Mouse (Mus musculus) CH12F3 (cell line): ENCODE results near the gene E130114P18Rik.

Experiments used
- in situ Hi-C: fragments of 300-500 bp; cut with MboI; formaldehyde crosslinking; loops from 2 replicates; pipeline ENCODE4 v1.14.3; 2020; ENCODE audit warnings: low sequenced_read_pairs

Gene E130114P18Rik

GRCm38 (mm10) chr4:97778211-97779002, 529 bp upstream of the E130114P18Rik start:
- in situ Hi-C loops: no loop called here

- in situ Hi-C loops: no loop called here
These were observed 685 bp downstream of the E130114P18Rik start for GRCm38 (mm10) chr4:97777081-97777705.

- in situ Hi-C loops: no loop called here
These were observed 1.3 kb downstream of the E130114P18Rik start for GRCm38 (mm10) chr4:97776388-97777080.

GRCm38 (mm10) chr4:97775494-97776265, 2.2 kb downstream of the E130114P18Rik start:
- in situ Hi-C loops: no loop called here

- in situ Hi-C loops: no loop called here
These were observed 2.8 kb downstream of the E130114P18Rik start for GRCm38 (mm10) chr4:97775059-97775458.

GRCm38 (mm10) chr4:97774446-97774950, 3.4 kb downstream of the E130114P18Rik start:
- in situ Hi-C loops: no loop called here

DNA sequence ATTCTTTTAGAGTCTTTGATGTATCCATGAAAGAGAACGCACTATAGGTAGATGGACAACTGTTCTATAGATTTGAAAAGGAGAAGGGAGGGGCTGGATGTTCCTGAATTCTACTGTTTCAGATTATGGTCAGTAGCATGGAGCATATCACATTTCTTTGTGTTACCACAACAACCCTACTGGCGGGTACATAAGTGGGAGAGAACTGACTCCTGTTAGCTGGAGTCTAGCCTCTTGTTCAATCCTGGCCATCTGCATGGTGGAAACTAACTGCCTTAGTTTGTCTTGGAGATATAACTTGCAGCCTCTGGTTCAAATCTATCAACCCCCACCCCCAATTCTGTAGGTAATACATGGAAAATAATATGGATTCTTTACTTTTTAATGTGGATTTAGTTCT, 4.1 kb downstream of the E130114P18Rik start:
- in situ Hi-C loops: no loop called here

DNA sequence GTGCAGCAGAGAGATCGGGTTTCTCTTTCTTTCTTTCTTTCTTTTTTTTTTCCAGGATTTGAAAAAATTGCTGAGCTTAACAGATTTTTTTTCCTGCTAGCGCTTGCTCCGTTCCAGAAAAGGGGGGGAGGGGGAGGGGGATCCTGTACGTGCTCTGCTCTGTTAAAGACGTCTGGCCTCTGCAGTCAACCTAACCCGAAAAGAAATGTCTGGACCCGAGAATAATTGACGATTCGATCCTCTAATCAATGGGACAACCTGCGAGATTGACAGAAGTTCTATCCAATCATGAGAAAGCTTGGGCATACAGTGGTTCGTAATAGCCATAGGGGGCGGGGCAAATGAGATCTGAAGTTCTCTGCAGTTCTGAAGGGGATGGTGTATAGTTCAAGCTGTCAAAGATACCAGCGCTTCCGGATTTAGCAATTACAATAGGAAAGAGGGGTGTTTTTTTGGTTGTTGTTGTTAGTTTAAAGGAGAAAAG, 4.7 kb downstream of the E130114P18Rik start:
- in situ Hi-C loops: no loop called here

DNA sequence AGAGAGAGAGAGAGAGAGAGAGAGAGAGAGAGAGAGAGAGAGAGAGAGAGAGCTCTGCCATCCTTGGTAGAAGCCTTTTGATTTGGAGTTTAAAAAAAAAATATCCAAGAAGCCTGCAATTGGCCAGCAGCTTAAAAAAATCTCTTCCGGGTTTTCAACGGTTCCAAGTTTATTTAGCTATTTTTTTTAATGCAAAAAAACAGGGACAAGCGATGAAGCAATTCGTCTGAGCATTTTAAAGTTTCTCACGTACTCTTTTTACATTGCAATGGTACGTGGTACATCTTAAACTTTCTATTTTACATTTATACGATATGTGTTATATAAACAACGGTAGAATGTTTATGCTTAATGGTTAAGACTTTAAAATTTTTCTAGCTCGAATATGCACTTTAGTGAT, 5.2 kb downstream of the E130114P18Rik start, which contains the start of gene Nfia:
Nfia (plus strand) TSS at position 94 of the 400 bp plus-strand sequence.
- in situ Hi-C loops: no loop called here

DNA sequence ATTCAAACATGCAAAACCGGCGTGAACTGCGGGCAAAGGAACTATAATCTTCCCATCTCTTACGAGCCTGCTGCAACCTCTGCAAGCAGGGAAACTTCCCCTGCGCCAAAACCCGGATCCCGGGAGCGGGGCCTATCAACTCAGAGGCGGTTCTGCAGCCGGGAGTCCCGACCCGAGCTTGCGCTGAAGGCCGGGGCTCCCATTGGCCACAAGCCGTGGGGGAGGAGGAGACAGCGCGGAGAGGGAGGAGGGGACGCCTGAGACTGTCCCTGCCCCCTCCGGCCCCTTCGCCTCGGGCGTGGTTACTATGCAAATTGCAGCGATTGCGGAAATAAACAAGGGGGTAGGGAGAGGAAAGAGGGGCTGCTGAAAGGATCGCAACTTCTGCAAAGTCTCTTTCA, 5.8 kb downstream of the E130114P18Rik start:
- in situ Hi-C loops: no loop called here

DNA sequence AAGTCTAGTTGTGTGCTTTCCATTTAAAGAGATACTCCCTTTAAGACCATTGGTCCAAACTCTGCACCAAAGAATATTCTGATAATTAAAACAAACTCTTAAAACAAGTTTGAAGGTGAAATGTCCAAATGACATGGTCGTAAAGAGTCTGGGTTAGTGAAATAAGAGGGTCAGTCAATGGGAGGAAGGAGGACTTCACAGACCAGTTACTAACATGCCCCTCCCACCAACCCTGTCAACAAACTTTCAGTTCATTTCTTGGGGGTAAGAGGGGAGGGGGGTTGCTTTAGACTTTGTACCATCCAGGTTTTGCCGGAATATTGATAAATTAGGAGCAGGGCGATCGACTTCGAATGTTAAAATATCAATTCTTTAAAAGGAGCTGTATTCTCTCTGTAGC, 6.5 kb downstream of the E130114P18Rik start:
- in situ Hi-C loops: no loop called here

DNA sequence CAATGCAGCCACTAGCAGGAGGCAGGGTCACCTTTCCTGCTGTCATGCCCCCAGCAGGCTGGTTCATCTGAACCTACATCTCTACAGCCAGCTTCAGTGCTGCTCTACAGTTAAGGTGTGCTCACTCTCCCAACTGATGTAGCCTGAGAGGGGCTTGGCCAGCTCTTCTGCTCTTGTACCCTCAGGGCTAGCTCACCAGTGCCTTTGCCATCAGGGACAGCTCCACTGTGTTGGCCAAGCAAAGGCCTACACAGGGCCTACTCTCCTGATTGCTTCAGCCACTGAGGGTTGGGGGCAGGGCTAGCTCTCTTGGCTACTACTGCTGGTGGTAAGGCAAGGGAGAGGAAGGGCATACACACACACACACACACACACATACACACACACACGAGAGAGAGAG, 8.0 kb downstream of the E130114P18Rik start:
- in situ Hi-C loops: no loop called here

DNA sequence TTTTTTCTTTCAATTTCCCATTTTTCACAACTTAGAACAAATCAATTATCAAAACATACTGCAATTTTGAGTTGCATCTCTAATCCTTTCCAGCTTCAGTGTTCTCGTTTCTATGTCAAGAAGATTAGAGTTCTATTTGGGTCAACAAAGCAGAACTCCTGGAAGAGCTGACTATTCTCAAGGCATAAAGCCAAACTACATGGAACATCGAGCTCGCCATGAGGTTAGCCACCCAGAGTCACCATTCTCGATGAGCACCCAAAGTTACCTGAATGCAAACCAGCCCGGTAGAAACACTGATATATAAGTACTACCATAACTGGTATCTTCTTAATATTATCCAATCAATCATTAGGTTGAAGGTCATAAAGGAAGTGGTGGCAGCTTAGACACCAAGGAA, 10.4 kb downstream of the E130114P18Rik start:
- in situ Hi-C loops: no loop called here

GRCm38 (mm10) chr4:97767025-97767424, 10.9 kb downstream of the E130114P18Rik start:
- in situ Hi-C loops: no loop called here

- in situ Hi-C loops: no loop called here
These were observed 11.8 kb downstream of the E130114P18Rik start for GRCm38 (mm10) chr4:97766100-97766499.

GRCm38 (mm10) chr4:97765341-97766020, 12.4 kb downstream of the E130114P18Rik start:
- in situ Hi-C loops: no loop called here

GRCm38 (mm10) chr4:97764616-97765015, 13.3 kb downstream of the E130114P18Rik start:
- in situ Hi-C loops: no loop called here

DNA sequence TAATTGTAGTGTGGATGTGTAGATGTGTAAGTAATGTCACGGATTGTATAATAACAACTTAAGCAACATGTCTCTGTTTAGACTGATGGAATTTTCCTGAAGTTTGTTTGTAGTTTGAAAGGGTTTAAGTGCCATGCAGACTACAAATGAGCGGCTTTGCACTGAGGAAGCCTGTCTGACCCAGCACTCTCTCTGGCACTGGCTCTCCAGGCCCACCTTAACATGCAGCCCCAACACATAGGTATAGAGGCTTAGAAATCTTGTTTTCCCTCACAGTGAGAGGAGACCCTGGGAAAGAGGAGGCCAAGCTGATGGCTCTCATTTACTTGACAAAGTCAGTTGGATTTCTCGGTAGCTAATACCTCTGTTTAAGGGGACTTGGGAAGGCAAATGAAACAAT, 19.2 kb downstream of the E130114P18Rik start:
- in situ Hi-C loops: no loop called here

DNA sequence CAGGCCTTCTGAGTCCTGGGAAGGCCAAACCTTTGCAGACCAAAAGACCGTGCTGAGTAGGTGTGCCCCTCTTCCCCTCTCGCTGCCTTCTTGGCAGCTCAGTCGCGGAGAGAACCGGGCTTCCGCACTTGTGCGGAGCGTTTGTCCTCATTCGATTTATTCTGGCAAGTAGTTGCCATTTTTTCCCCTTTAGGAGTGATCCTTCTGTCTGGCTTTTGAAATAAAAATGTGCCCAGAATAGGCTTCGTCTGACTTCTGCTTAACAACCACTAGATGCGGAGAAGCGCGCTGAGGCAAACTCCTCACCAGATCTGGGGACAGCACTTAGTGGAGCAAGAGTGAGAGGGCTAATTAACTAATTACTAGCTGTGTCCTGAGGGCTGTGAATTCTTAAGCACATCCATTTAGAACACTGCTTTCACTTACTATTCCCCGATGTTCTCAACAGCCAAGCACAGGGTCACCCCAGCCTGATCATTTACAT, 19.9 kb downstream of the E130114P18Rik start:
- in situ Hi-C loops: no loop called here
